Comparison of ENCODE assay signal across 16 mouse cellular contexts in the genomic region with DNA sequence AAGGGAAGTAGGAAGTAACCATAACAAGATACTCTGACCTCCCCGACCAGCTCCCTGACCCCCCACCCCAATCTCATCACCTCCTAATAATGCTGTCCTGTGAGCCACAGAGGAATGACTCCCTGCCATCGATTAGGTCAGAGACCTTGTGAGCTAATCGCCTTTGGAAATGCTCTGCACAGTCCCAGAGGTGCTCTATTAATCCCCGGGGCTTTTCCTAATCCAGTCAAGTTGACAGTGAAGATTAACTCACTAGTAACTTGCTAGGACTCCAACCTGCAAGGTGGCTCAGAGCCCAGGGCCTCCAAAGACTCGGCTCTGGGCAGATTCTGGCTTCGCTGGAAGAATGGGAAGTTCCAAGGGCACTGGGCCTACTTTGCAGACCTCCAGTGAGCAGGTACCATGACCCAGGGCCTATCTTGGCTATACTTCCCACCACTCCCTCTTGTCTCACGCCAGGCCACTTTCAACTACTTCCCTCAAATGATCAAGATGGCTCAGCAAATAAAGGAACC.
DNase-seq lines count a peak whose midpoint lies in the region.
"Had no signal": no experiment of that assay in that cellular context is flagged by ENCODE, and none has a peak within 500 bp of the region (broad histone marks: within the 10 kb centered on the region; RNA-seq: fewer than 3 reads in every experiment).

No protein-coding gene starts in this region.

- peak; percentile 43 to 56 for DNase-seq in kidney, adult 8-10 months
- no peak for DNase-seq in kidney, postnatal 4 days
- peak; percentile 71 for DNase-seq in retina, adult 2 months (ENCODE audit: low read depth, low spot score)
- DNase-seq in retina, embryonic 14.5 days (ENCODE audit: low spot score): no peak
- peak; percentile 73 for DNase-seq in retina, postnatal 1 day
- no peak for DNase-seq in right cerebral cortex, adult 2 months (ENCODE audit: low spot score in 2 of 2)
- DNase-seq: adrenal gland, postnatal 10 days; adrenal gland, postnatal 36 days; cerebellum, adult 2 months; cerebellum, adult 9-11 months; cerebellum, postnatal 25 days; forebrain, postnatal 0 days; gastrocnemius, adult 2 months; gastrocnemius, postnatal 14 days; heart, adult 11 months; heart, postnatal 36 days had no signal

Comparison
In these comparisons a context has a peak if more than half of its experiments do, and no peak if none do; other contexts are left out.
1. DNase-seq: peak in kidney, adult 8-10 months (2 of 2), retina, adult 2 months (single experiment) and retina, postnatal 1 day (single experiment); none in kidney, postnatal 4 days (0 of 2), retina, embryonic 14.5 days (single experiment) and right cerebral cortex, adult 2 months (0 of 2).